Mouse (Mus musculus): Measurements from ENCODE around the gene Macf1.

Gene Macf1

GRCm38 (mm10) chr4:123397643-123398434, 286.3 kb downstream of the Macf1 start:
- no peak for DNase-seq

- no peak for DNase-seq
Observed at GRCm38 (mm10) chr4:123397049-123397448, 287.1 kb downstream of the Macf1 start.

- peak; percentile 38 for DNase-seq
Observed at GRCm38 (mm10) chr4:123395435-123396000, 288.6 kb downstream of the Macf1 start.

- DNase-seq, result no peak
Observed at GRCm38 (mm10) chr4:123394878-123395277, 289.3 kb downstream of the Macf1 start.

GRCm38 (mm10) chr4:123394269-123394668, 289.9 kb downstream of the Macf1 start:
- no peak for DNase-seq

GRCm38 (mm10) chr4:123393004-123393403, 291.2 kb downstream of the Macf1 start:
- peak; percentile 26 to 27 for DNase-seq

- DNase-seq, result peak; percentile 56 to 60
Observed at GRCm38 (mm10) chr4:123392187-123392586, 292.0 kb downstream of the Macf1 start.

GRCm38 (mm10) chr4:123385028-123385427, 299.1 kb downstream of the Macf1 start:
- no peak for DNase-seq

GRCm38 (mm10) chr4:123383173-123383572, 301.0 kb downstream of the Macf1 start:
- no peak for DNase-seq

- DNase-seq, result no peak
Observed at GRCm38 (mm10) chr4:123382051-123382450, 302.1 kb downstream of the Macf1 start.

- DNase-seq, result no peak
Observed at GRCm38 (mm10) chr4:123381598-123381997, 302.6 kb downstream of the Macf1 start.

GRCm38 (mm10) chr4:123376031-123376430, 308.1 kb downstream of the Macf1 start:
- DNase-seq, result no peak

GRCm38 (mm10) chr4:123374316-123375008, 309.7 kb downstream of the Macf1 start:
- DNase-seq, result no peak

- DNase-seq, result no peak
Observed at GRCm38 (mm10) chr4:123363555-123363954, 320.6 kb downstream of the Macf1 start.

GRCm38 (mm10) chr4:123360771-123361170, 323.4 kb downstream of the Macf1 start:
- DNase-seq, result no peak

- DNase-seq, result no peak
Observed at GRCm38 (mm10) chr4:123358613-123359012, 325.5 kb downstream of the Macf1 start.

GRCm38 (mm10) chr4:123355941-123356340, 328.2 kb downstream of the Macf1 start:
- no peak for DNase-seq

GRCm38 (mm10) chr4:123353271-123353877, 330.8 kb downstream of the Macf1 start:
- DNase-seq, result peak; percentile 36 to 38

GRCm38 (mm10) chr4:123343471-123343789, 340.7 kb downstream of the Macf1 start:
- DNase-seq, result peak in 1 of 2 experiments; percentile 54

- DNase-seq, result peak; percentile 67 to 72
Observed at GRCm38 (mm10) chr4:123342642-123343470, 341.3 kb downstream of the Macf1 start, which contains the start of gene Bmp8a. Gene Bmp8a, minus strand, starts transcription at chr4:123343252.

- peak; percentile 43 to 46 for DNase-seq
Observed at GRCm38 (mm10) chr4:123342091-123342641, 342.0 kb downstream of the Macf1 start.

- peak in 1 of 2 experiments; percentile 9 for DNase-seq
Observed at GRCm38 (mm10) chr4:123340232-123340631, 343.9 kb downstream of the Macf1 start.
